Mouse (Mus musculus): Measurements from ENCODE around the gene Fam69b. TPM values are rescaled to one million over a fixed set of nuclear protein-coding genes. Genes with fewer than 3 reads are reported as not detected.
A peak's percentile ranks its signal among the peaks of the same experiment; 100 is the strongest.

The Fam69b gene
- polyA plus RNA-seq, 1 experiment from 2014 or later: 40.4 TPM

MicroRNA genes within 50 kb of the gene (microRNA counts, 519-probe panel; counts per million panel counts)
- microRNA mmu-miR-126-3p: 5,378 counts per million, percentile 93 among the panel's probes with 10 or more counts
- 4,448 counts per million, percentile 74 among the panel's probes with 10 or more counts for microRNA mmu-miR-126-5p

Small RNA genes within 50 kb of the gene (microRNA-seq; reads per million reads assigned to microRNA genes)
- gene Mir126a (ENCODE audit: borderline number of aligned reads): 1.9 reads per million
- not detected for gene Mir126b (ENCODE audit: borderline number of aligned reads)

Other genes with a start within 250 kb of the Fam69b start
- gene Snapc4, start 247.8 kb upstream of the Fam69b start, polyA plus RNA-seq (2014; fragmentation: Nextera tagmentation; extraction: Ambion mirVana): 17.9 and 18.6 TPM in 2 replicates
- gene Entr1, start 239.1 kb upstream of the Fam69b start, polyA plus RNA-seq (2014; fragmentation: Nextera tagmentation; extraction: Ambion mirVana): 130 and 132 TPM in 2 replicates
- gene Pmpca, start 239.1 kb upstream of the Fam69b start, polyA plus RNA-seq (2014; fragmentation: Nextera tagmentation; extraction: Ambion mirVana): 100 and 103 TPM in 2 replicates
- 19.0 and 22.9 TPM in 2 replicates for gene Inpp5e, start 219.3 kb upstream of the Fam69b start, polyA plus RNA-seq (2014; fragmentation: Nextera tagmentation; extraction: Ambion mirVana)
- 30.4 and 33.3 TPM in 2 replicates for gene Sec16a, start 183.2 kb upstream of the Fam69b start, polyA plus RNA-seq (2014; fragmentation: Nextera tagmentation; extraction: Ambion mirVana)
- gene Notch1, start 111.8 kb upstream of the Fam69b start, polyA plus RNA-seq (2014; fragmentation: Nextera tagmentation; extraction: Ambion mirVana): 17.2 and 17.7 TPM in 2 replicates
- gene Egfl7, start 48.4 kb upstream of the Fam69b start, polyA plus RNA-seq (2014; fragmentation: Nextera tagmentation; extraction: Ambion mirVana): 54.3 and 74.6 TPM in 2 replicates
- gene Gm20532, start 41.8 kb upstream of the Fam69b start, polyA plus RNA-seq (2014; fragmentation: Nextera tagmentation; extraction: Ambion mirVana): not detected in 2 replicates
- 8.7 and 13.1 TPM in 2 replicates for gene Agpat2, start 24.0 kb upstream of the Fam69b start, polyA plus RNA-seq (2014; fragmentation: Nextera tagmentation; extraction: Ambion mirVana)
- not detected in 2 replicates for gene Lcn4, start 42.8 kb downstream of the Fam69b start, polyA plus RNA-seq (2014; fragmentation: Nextera tagmentation; extraction: Ambion mirVana)
- gene Abo, start 236.5 kb downstream of the Fam69b start, polyA plus RNA-seq (2014; fragmentation: Nextera tagmentation; extraction: Ambion mirVana): not detected in 2 replicates